Mouse (Mus musculus): ENCODE measurements around the gene Gcfc2. TPM values are rescaled to one million over a fixed set of nuclear protein-coding genes. Genes with fewer than 3 reads are reported as not detected.

Gene Gcfc2
- 18.2 TPM for polyA plus RNA-seq (2017; shearing (Covaris generic))

DNA sequence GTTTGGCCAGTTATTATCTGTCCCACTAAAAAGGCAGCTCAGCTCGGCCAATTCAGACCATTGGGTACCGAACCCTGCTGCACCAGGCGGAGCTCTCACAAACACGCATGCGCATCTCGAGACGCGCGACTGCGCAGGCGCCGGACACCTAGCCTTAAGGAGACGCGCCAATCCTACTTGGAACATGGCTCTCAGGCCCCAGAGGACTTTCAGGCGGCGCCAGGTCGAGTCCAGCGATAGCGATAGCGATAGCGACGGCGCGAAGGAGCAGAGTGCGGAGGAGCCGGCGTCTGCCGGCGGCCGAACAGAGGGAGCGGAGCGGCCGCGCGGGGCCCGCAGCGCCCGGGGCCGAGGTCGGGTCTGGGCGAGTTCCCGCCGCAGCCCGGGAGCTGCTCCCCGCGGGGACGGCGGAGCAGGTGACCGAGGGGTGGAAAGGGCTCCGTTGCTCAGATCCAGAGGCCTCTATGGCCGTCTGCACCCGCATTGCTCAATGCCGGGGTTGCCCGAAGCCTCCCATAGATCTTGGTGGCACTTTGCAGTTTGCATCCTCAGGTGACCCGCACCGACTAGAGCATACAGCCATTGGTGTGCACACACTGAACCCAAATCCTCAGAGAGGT lies at the start of gene Gcfc2:
Gcfc2 (plus strand) TSS at position 147 of the 620 bp plus-strand sequence.

DNA sequence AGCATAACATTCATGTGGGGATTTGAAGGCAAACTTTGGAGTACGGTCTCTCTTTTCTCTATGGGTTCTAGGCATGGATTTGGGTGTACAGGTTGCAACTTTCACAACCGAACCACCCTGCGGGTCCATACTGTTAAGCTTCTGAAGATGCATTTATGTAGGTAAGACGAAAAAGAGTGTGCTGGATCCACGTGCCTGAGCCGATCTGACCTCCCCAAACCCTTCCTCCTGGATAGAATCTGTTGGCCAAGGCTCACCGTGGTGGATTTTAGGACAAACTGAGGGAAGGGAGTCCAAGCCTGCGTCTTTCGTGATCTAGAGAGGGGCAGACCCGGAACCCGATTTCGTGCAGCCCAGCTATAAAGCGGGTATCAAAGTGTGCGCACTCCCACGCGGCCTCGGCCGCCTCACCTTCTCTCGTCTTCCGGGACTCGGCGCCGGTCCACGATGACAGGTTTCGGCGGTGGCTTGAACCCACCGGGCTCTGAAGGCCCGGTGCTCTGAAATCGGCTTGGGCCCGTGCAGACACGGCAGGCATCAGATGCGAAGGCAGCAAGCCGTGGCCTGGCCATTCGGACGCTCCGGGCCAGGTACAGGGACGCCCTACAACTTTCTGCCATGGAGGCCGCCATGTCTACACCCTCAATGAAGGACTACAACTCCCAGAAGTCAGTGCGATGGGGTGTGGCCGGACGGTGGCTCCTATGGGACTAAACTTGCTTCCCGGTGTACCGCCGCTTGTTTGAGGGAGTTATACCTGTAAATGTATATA lies 42.0 kb downstream of the Gcfc2 start, which contains the start of gene Mrpl19:
Mrpl19 (minus strand) TSS at position 663 of the 772 bp plus-strand sequence.

Other genes with a start within 250 kb of the Gcfc2 start
- gene Mrpl19, start 42.3 kb downstream of the Gcfc2 start, polyA plus RNA-seq (2017; shearing (Covaris generic)), result 44.5 TPM
- gene Eva1a, start 117.4 kb downstream of the Gcfc2 start, polyA plus RNA-seq (2017; shearing (Covaris generic)), result not detected

All from effector memory CD4-positive, alpha-beta T cell, adult 5 months (primary cell).